Mouse (Mus musculus) kidney, embryonic 16.5 days (tissue): ENCODE data around the gene Trim24. TPM values are rescaled to one million over a fixed set of nuclear protein-coding genes. Genes with fewer than 3 reads are reported as not detected.

Experiments
- ATAC-seq: fragments of 200-750 bp; cut with Nextera tagmentation; 2 replicates; pipeline ENCODE4 v1.8.0; 2017; ENCODE audit warnings: moderate TSS enrichment; ENCODE audit not compliant: low FRiP score, low TSS enrichment
- H3K27ac ChIP-seq: fragments of 300-500 bp; sonication (generic); 2 replicates; pipeline ENCODE4 v1.5.1; 2014; ENCODE audit warnings: low read length
- H3K27me3 ChIP-seq: fragments of 300-500 bp; sonication (generic); 2 replicates; pipeline ENCODE4 v1.6.1; 2014; ENCODE audit warnings: low read length, control low read depth, mixed read lengths; ENCODE audit not compliant: insufficient read depth
- H3K36me3 ChIP-seq: fragments of 300-500 bp; sonication (generic); 2 replicates; pipeline ENCODE4 v1.6.1; 2014; ENCODE audit warnings: low read length, control low read depth, mixed read lengths; ENCODE audit not compliant: insufficient read depth
- H3K4me1 ChIP-seq: fragments of 300-500 bp; sonication (generic); 2 replicates; pipeline ENCODE4 v1.6.1; 2014; ENCODE audit warnings: low read length, control low read depth, mixed read lengths; ENCODE audit not compliant: insufficient read depth
- H3K4me2 ChIP-seq: fragments of 300-500 bp; sonication (generic); replicated peaks from 2 replicates; pipeline ENCODE4 v1.6.1; 2014; ENCODE audit warnings: low read depth, low read length
- H3K4me3 ChIP-seq: fragments of 300-500 bp; sonication (generic); 2 replicates; pipeline ENCODE4 v1.5.1; 2014; ENCODE audit warnings: mild to moderate bottlenecking, low read length
- H3K9ac ChIP-seq: fragments of 300-500 bp; sonication (generic); replicated peaks from 2 replicates; pipeline ENCODE4 v1.6.1; 2014; ENCODE audit warnings: low read length
- H3K9me3 ChIP-seq: fragments of 300-500 bp; sonication (generic); 2 replicates; pipeline ENCODE4 v1.6.1; 2016; ENCODE audit warnings: low read length, control low read depth
- WGBS: fragments of 180-500 bp; shearing (Covaris S2); extraction: QIAGEN DNeasy Blood & Tissue Kit; methylation state at CpG from one replicate; pipeline ENCODE4 v1.1.7; 2014; 5-methylcytosine and 5-hydroxymethylcytosine counted together
- polyA plus RNA-seq: library from polyadenylated mRNA; unstranded; fragments of >200 nt; fragmentation: Nextera tagmentation; extraction: Ambion mirVana; gene quantifications from 2 replicates; pipeline ENCODE4 v1.2.1, GENCODE M21; 2015

Gene Trim24
- polyA plus RNA-seq, 1 experiment from 2014 or later: 13.1 TPM

GRCm38 (mm10) chr6:38012829-38013228 is 142.2 kb downstream of the Trim24 start:
- no peak for ATAC-seq
- no peaks in the 10 kb centered on the region for H3K4me1 ChIP-seq
- H3K36me3 ChIP-seq: no peaks in the 10 kb centered on the region
- no peak overlapping the region for H3K4me2 ChIP-seq
- no peak overlapping the region for H3K4me3 ChIP-seq
- H3K9ac ChIP-seq: no peak overlapping the region
- 93% methylated on average over 2 of the region's 2 CpGs for WGBS
- no peaks in the 10 kb centered on the region for H3K27me3 ChIP-seq
- H3K27ac ChIP-seq: no peak overlapping the region
- H3K9me3 ChIP-seq: no peaks in the 10 kb centered on the region

Other genes starting within 250 kb of the Trim24 start
- gene Svopl, start 176.2 kb downstream of the Trim24 start, polyA plus RNA-seq: 15.6 and 16.5 TPM in 2 replicates
- gene Tmem213, start 238.4 kb downstream of the Trim24 start, polyA plus RNA-seq: 69.8 and 72.7 TPM in 2 replicates